Mouse (Mus musculus): Measurements from ENCODE around the gene Lyg1. TPM values are rescaled to one million over a fixed set of nuclear protein-coding genes. Genes with fewer than 3 reads are reported as not detected.

Lyg1 gene
- polyA plus RNA-seq, 1 experiment: not detected

DNA sequence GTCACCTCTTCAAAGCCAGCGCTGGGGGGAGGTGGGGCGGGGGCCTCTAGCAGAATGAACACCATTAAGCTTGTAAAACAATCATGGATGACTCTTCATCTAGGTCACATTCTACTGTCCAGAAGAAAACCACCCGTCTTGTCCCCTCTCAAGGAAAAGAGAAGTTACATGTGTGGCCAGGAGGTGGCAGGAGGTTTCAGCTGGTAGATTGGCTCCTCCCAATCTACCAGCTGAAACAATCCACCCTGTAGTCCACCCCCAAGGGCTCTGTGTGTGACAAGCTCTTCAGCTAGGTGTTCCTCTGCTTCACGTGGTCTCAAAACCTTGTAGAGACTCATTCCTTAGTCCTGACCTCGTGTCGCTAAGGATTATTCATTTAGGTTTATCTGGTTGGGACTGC is 54.4 kb downstream of the Lyg1 start:
- no peak overlapping the region for H3K4me3 ChIP-seq (ENCODE audit: insufficient read depth, low read depth, low read length)
- no peaks in the 10 kb centered on the region for H3K4me1 ChIP-seq (ENCODE audit: control insufficient read depth, insufficient read depth, insufficient read length, low read length)
- H3K27ac ChIP-seq (replicated peaks; ENCODE audit: low read depth, low read length): no peak overlapping the region

- Histone ChIP-seq H3K4me3 (ENCODE audit: insufficient read depth, low read depth, low read length) (no peak overlapping the region), H3K27ac (replicated peaks; ENCODE audit: low read depth, low read length) (no peak overlapping the region)
Observed at GRCm38 (mm10) chr1:37900288-37900687, 57.3 kb downstream of the Lyg1 start.

DNA sequence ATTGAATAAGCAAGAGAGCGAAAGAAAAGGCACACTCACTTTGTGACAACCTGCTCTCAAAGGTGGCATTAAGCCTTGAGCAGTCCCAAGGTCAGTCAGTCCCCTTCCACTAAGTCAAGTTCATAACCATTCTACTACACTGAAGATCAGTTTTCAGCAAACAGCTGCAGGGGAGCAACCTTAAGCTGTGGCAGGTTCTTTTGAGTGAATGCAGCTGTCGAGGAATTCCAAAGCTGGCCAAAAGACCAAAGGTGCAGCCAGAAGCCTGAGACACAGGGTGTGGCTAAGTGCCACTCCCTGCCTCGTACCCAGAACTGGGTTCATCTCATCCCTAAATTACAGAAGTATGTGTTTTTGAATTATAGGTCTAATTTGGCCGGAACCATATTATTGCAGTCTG is 57.7 kb downstream of the Lyg1 start:
- H3K4me3 ChIP-seq (ENCODE audit: insufficient read depth, low read depth, low read length): no peak overlapping the region
- H3K4me1 ChIP-seq (ENCODE audit: control insufficient read depth, insufficient read depth, insufficient read length, low read length): no peaks in the 10 kb centered on the region
- no peak overlapping the region for H3K27ac ChIP-seq (replicated peaks; ENCODE audit: low read depth, low read length)

More at GRCm38 (mm10) chr1:37900288-37900687, 57.3 kb downstream of the Lyg1 start:
- H3K4me1 ChIP-seq (ENCODE audit: control insufficient read depth, insufficient read depth, insufficient read length, low read length): no peaks in the 10 kb centered on the region

Other genes with a start within 250 kb of the Lyg1 start
- not detected in 2 replicates for gene 2010300C02Rik, start 237.7 kb downstream of the Lyg1 start, polyA plus RNA-seq (2012; ENCODE audit: insufficient read depth, insufficient read length, missing spikeins)
- 6.1 and 8.5 TPM in 2 replicates for gene Tsga10, start 91.3 kb downstream of the Lyg1 start, polyA plus RNA-seq (2012; ENCODE audit: insufficient read depth, insufficient read length, missing spikeins)
- 29.3 and 30.5 TPM in 2 replicates for gene Lipt1, start 86.0 kb downstream of the Lyg1 start, polyA plus RNA-seq (2012; ENCODE audit: insufficient read depth, insufficient read length, missing spikeins)
- 12.3 and 12.8 TPM in 2 replicates for gene Mitd1, start 67.3 kb downstream of the Lyg1 start, polyA plus RNA-seq (2012; ENCODE audit: insufficient read depth, insufficient read length, missing spikeins)
- gene Mrpl30, start 67.3 kb downstream of the Lyg1 start, polyA plus RNA-seq (2012; ENCODE audit: insufficient read depth, insufficient read length, missing spikeins): 718 and 851 TPM in 2 replicates
- not detected in 2 replicates for gene Lyg2, start 41.3 kb downstream of the Lyg1 start, polyA plus RNA-seq (2012; ENCODE audit: insufficient read depth, insufficient read length, missing spikeins)
- 56.9 and 63.9 TPM in 2 replicates for gene Txndc9, start 40.1 kb upstream of the Lyg1 start, polyA plus RNA-seq (2012; ENCODE audit: insufficient read depth, insufficient read length, missing spikeins)
- 27.9 and 35.8 TPM in 2 replicates for gene Eif5b, start 40.3 kb upstream of the Lyg1 start, polyA plus RNA-seq (2012; ENCODE audit: insufficient read depth, insufficient read length, missing spikeins)
- 8.8 and 11.0 TPM in 2 replicates for gene Rev1, start 172.0 kb upstream of the Lyg1 start, polyA plus RNA-seq (2012; ENCODE audit: insufficient read depth, insufficient read length, missing spikeins)

Data from brown adipose tissue, adult 24 weeks (tissue).